Mouse (Mus musculus): ENCODE data around the gene Taar1. TPM values are rescaled to one million over a fixed set of nuclear protein-coding genes. Genes with fewer than 3 reads are reported as not detected.

Taar1 gene
- total RNA-seq (2015) (not detected in 2 replicates), total RNA-seq (2017) (not detected in 2 replicates)

- no peak for ATAC-seq (ENCODE audit: poor library complexity, severe bottlenecking)
Observed at GRCm38 (mm10) chr10:23920056-23920455, at the start of gene Taar1. Taar1 (plus strand) TSS chr10:23920356.

GRCm38 (mm10) chr10:23880695-23881094 is 39.5 kb upstream of the Taar1 start:
- no peak for ATAC-seq (ENCODE audit: poor library complexity, severe bottlenecking)

GRCm38 (mm10) chr10:23884910-23885309 is 35.2 kb upstream of the Taar1 start:
- no peak for ATAC-seq (ENCODE audit: poor library complexity, severe bottlenecking)

- ATAC-seq (ENCODE audit: poor library complexity, severe bottlenecking), result no peak
Observed at GRCm38 (mm10) chr10:23886060-23886459, 34.1 kb upstream of the Taar1 start.

GRCm38 (mm10) chr10:23892987-23893386 is 27.2 kb upstream of the Taar1 start:
- no peak for ATAC-seq (ENCODE audit: poor library complexity, severe bottlenecking)

GRCm38 (mm10) chr10:23894601-23895349 is 25.4 kb upstream of the Taar1 start, which contains the start of gene Vnn1:
Vnn1 (plus strand) TSS chr10:23894688.
- ATAC-seq (ENCODE audit: poor library complexity, severe bottlenecking), result no peak

- no peak for ATAC-seq (ENCODE audit: poor library complexity, severe bottlenecking)
Observed at GRCm38 (mm10) chr10:23895376-23895775, 24.8 kb upstream of the Taar1 start.

GRCm38 (mm10) chr10:23901119-23901518 is 19.0 kb upstream of the Taar1 start:
- ATAC-seq (ENCODE audit: poor library complexity, severe bottlenecking), result no peak

GRCm38 (mm10) chr10:23905661-23906060 is 14.5 kb upstream of the Taar1 start:
- no peak for ATAC-seq (ENCODE audit: poor library complexity, severe bottlenecking)

GRCm38 (mm10) chr10:23922468-23922867 is 2.3 kb downstream of the Taar1 start:
- no peak for ATAC-seq (ENCODE audit: poor library complexity, severe bottlenecking)

- ATAC-seq (ENCODE audit: poor library complexity, severe bottlenecking), result no peak
Observed at GRCm38 (mm10) chr10:23923941-23924340, 3.8 kb downstream of the Taar1 start.

- no peak for ATAC-seq (ENCODE audit: poor library complexity, severe bottlenecking)
Observed at GRCm38 (mm10) chr10:23937613-23938012, 17.5 kb downstream of the Taar1 start.

GRCm38 (mm10) chr10:23938312-23938711 is 18.2 kb downstream of the Taar1 start, which contains the start of gene Taar2:
Taar2 (plus strand) TSS chr10:23938572.
- no peak for ATAC-seq (ENCODE audit: poor library complexity, severe bottlenecking)

GRCm38 (mm10) chr10:23942465-23942864 is 22.3 kb downstream of the Taar1 start:
- no peak for ATAC-seq (ENCODE audit: poor library complexity, severe bottlenecking)

- ATAC-seq (ENCODE audit: poor library complexity, severe bottlenecking), result no peak
Observed at GRCm38 (mm10) chr10:23948026-23948425, 27.9 kb downstream of the Taar1 start.

- ATAC-seq (ENCODE audit: poor library complexity, severe bottlenecking), result no peak
Observed at GRCm38 (mm10) chr10:23949508-23950005, 29.4 kb downstream of the Taar1 start, which contains the start of gene Taar3. Taar3 (plus strand) TSS chr10:23949558.

- ATAC-seq (ENCODE audit: poor library complexity, severe bottlenecking), result no peak
Observed at GRCm38 (mm10) chr10:23951714-23952113, 31.6 kb downstream of the Taar1 start.

GRCm38 (mm10) chr10:23959071-23959470 is 38.9 kb downstream of the Taar1 start:
- no peak for ATAC-seq (ENCODE audit: poor library complexity, severe bottlenecking)

- peak; percentile 67; the same call in 1 of the 2 replicates for ATAC-seq (ENCODE audit: poor library complexity, severe bottlenecking)
Observed at GRCm38 (mm10) chr10:23960444-23960915, 40.3 kb downstream of the Taar1 start, which contains the start of gene Taar4. Taar4 (plus strand) TSS chr10:23960494.

- no peak for ATAC-seq (ENCODE audit: poor library complexity, severe bottlenecking)
Observed at GRCm38 (mm10) chr10:23963444-23963843, 43.3 kb downstream of the Taar1 start.

GRCm38 (mm10) chr10:23964921-23965610 is 44.9 kb downstream of the Taar1 start:
- ATAC-seq (ENCODE audit: poor library complexity, severe bottlenecking), result peak; percentile 18; the same call in 1 of the 2 replicates
